In genomic region chr11:11965501-11966125, GRCm38 (mm10) we compare ENCODE assay signal across 8 mouse cellular contexts.
DNase-seq lines count a peak whose midpoint lies in the region; ATAC-seq and TF ChIP-seq lines count a peak whose summit lies in the region.

No protein-coding gene starts in this region.

- TF ChIP-seq CTCF in midbrain, postnatal 0 days (IDR thresholded peaks at IDR 0.05), result no peak

- no peaks in the 10 kb centered on the region for H3K9me3 ChIP-seq in kidney, embryonic 14.5 days (ENCODE audit: control insufficient read depth, low read length)
- no peaks in the 10 kb centered on the region for H3K9me3 ChIP-seq in midbrain, postnatal 0 days (ENCODE audit: low read length)

- DNase-seq in kidney, adult 18-20 months, result peak; percentile 79
- peak; percentile 99 for DNase-seq in heart, adult 11 months
- peak; percentile 64 for DNase-seq in kidney, postnatal 14 days
- DNase-seq in ovary, postnatal 10 days (ENCODE audit: low spot score), result peak; percentile 29
- DNase-seq in right cerebral cortex, postnatal 25 days, result no peak
- DNase-seq in midbrain, postnatal 0 days (ENCODE audit: low spot score), result no peak

- H3K27me3 ChIP-seq in kidney, embryonic 14.5 days (ENCODE audit: control insufficient read depth, insufficient read depth, low read length), result no peaks in the 10 kb centered on the region
- no peaks in the 10 kb centered on the region for H3K27me3 ChIP-seq in midbrain, postnatal 0 days (ENCODE audit: insufficient read depth, low read length)

- peaks cover 52% of the 10 kb centered on the region for H3K36me3 ChIP-seq in kidney, embryonic 14.5 days (ENCODE audit: control insufficient read depth, insufficient read depth, low read length)
- no peaks in the 10 kb centered on the region for H3K36me3 ChIP-seq in midbrain, postnatal 0 days (ENCODE audit: insufficient read depth, low read length)

- H3K4me1 ChIP-seq in kidney, embryonic 14.5 days (ENCODE audit: control insufficient read depth, insufficient read depth, low read length), result peaks cover 21% of the 10 kb centered on the region; the same call in 1 of the 2 replicates
- no peaks in the 10 kb centered on the region; the same call in 1 of the 2 replicates for H3K4me1 ChIP-seq in midbrain, postnatal 0 days (ENCODE audit: insufficient read depth, low read length)

- WGBS in kidney, embryonic 14.5 days, result 78% methylated on average over 12 of the region's 12 CpGs
- WGBS in midbrain, postnatal 0 days, result 85% methylated on average over 12 of the region's 12 CpGs

- no peak overlapping the region for H3K4me2 ChIP-seq in kidney, embryonic 14.5 days (replicated peaks; ENCODE audit: low read depth, low read length)
- no peak overlapping the region for H3K4me2 ChIP-seq in midbrain, postnatal 0 days (ENCODE audit: low read depth, low read length, poor library complexity, severe bottlenecking)

- H3K9ac ChIP-seq in kidney, embryonic 14.5 days (ENCODE audit: low read depth, low read length), result no peak overlapping the region
- H3K9ac ChIP-seq in midbrain, postnatal 0 days (replicated peaks; ENCODE audit: low read length, poor library complexity, severe bottlenecking), result no peak overlapping the region

- ATAC-seq in kidney, embryonic 14.5 days (ENCODE audit: low FRiP score, low TSS enrichment), result no peak
- ATAC-seq in erythroblast, adult 5-6 weeks (replicated peaks; ENCODE audit: low FRiP score, poor library complexity, severe bottlenecking), result no peak
- no peak for ATAC-seq in midbrain, postnatal 0 days (ENCODE audit: low FRiP score)

- no peak overlapping the region for H3K27ac ChIP-seq in kidney, embryonic 14.5 days (ENCODE audit: low read depth, low read length)
- H3K27ac ChIP-seq in midbrain, postnatal 0 days (ENCODE audit: low read depth, low read length), result no peak overlapping the region

- H3K4me3 ChIP-seq in kidney, embryonic 14.5 days (ENCODE audit: low read length), result no peak overlapping the region
- H3K4me3 ChIP-seq in midbrain, postnatal 0 days (ENCODE audit: low read depth, low read length), result no peak overlapping the region

Comparison
In these comparisons a context has a peak if more than half of its experiments do, and no peak if none do; other contexts are left out.
1. DNase-seq: peak in kidney, adult 18-20 months (single experiment), heart, adult 11 months (single experiment), kidney, postnatal 14 days (single experiment) and ovary, postnatal 10 days (single experiment); none in right cerebral cortex, postnatal 25 days (single experiment) and midbrain, postnatal 0 days (single experiment).